Mouse (Mus musculus) bone marrow macrophage, adult 2 months (primary cell): ENCODE measurements at regions not wholly inside any gene's neighbourhood (a gene's known extent, or its start where the extent isn't known, plus 50 kb on each side); places are given as distances from the start of the nearest gene placed in this dataset.

Experiments
- CTCF ChIP-seq: IDR thresholded peaks from 2 replicates; pipeline ENCODE4 v1.5.1; 2012; ENCODE audit warnings: low read depth, mild to moderate bottlenecking, low read length, moderate library complexity
- POLR2A ChIP-seq: IDR thresholded peaks from 2 replicates; pipeline ENCODE4 v1.6.1; 2012; ENCODE audit warnings: mild to moderate bottlenecking, low read depth, low read length, borderline replicate concordance

- TF ChIP-seq CTCF (no peak), POLR2A (no peak)
These were observed 285.0 kb upstream of the Klf4 start for GRCm38 (mm10) chr4:55817035-55817818.
